Mouse (Mus musculus): Measurements from ENCODE around the gene Col2a1.

Col2a1 gene

DNA sequence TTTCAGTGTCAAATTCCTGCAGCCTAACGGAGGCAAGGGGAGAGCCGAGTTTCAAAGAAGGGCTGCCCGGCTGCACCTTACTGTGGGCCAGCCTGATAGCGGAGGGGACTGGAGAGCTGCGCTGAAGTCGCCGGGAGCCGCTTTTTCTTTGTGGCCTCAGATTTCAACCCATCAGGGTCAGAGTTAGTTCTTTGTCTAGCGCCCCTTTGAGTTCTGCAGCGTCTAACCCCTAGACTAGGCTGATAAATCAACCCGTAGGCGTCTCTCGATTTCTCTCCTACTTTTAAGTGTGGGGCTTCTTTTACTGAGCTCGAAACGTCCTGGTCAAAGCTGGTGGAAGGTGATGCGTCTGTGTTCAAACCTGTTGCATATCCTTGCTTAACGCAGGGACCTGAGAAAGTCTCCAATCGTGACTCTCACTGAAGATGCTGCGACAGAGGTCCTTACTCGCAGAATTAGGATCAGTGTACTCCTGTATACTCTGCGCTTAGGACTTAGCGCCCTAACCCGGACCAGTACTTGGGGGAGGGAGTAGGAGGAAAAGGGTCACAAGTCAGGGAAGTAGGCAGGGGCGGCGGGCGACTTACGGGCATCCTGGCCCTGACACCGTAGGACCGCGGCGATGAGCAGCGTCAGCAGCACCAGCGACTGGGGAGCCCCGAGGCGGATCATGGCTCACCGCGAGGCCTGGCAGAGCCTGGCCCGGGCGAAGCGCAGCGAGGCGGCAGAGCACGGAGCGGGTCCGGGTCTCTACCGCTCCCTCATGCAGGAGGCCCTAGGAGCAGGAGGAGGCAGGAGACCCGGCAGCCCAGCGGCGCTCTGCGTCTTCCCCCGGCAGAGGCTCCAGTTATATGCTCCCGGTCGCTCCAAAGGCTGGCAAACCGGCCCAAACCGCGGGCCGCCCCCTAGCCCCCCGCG lies at the start of gene Col2a1:
Col2a1 (minus strand) TSS at position 874 of the 918 bp plus-strand sequence.
- no peak for DNase-seq (ENCODE audit: low read depth)

DNA sequence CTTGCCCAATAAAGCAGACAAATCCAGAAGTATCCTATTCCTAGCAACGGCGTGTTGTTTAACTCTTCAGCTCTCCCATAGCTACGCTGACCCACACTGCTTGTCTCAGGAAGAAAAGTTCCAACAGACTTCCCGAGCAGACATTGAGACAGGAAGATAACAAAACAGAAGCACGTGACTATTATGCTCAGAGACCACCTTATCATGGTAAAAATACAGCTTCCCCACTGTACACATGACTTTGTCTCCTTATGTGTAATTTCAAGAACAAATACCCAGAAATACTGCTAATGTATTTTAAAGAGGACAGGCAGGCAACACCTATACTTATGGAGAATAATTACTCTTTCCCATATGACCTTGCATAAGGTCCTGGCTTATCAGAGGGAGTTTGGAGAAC lies 47.2 kb upstream of the Col2a1 start:
- no peak for DNase-seq (ENCODE audit: low read depth)

GRCm38 (mm10) chr15:98048918-98049700 lies 44.6 kb upstream of the Col2a1 start:
- DNase-seq (ENCODE audit: low read depth), result peak; percentile 82

- DNase-seq (ENCODE audit: low read depth), result no peak
These were observed 39.9 kb upstream of the Col2a1 start for GRCm38 (mm10) chr15:98044387-98044786.

DNA sequence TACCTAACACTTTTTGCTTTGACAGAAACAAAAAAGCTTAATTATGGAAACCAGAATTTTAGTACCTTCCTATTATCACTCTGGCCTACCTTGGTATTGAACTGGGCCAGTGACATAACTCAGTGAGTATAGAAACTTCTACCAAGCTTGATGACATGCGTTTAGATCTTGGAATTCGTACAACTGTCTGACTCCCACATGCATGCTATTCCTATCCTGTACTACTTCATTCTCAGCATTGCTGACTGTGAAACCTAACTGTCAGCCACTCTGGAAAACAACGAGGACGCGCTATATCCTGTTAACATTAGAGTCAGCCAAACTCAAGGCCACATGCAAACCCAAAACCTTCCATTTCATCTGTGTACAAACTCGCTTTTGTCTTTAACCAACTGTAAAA lies 39.5 kb upstream of the Col2a1 start:
- no peak for DNase-seq (ENCODE audit: low read depth)

DNA sequence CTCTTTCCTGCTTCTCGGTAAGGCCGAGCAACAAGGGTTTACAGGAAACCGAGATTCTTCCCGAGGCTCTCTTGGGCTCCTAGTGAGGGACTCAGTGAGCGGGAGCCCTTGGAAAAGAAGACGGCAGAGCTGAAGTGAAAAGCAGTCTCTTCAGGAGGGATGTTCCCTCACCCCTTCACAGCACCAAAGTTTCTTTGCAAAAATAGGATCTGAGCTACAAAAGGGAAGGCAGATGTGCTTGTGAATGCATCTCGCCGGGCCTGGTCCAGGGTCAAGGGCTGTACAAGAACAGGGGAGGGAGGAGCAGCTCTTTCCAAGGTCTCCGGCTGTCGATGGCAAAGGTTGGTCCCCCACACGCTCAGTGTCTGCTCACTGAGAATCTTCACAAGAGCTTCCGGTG lies 38.0 kb upstream of the Col2a1 start:
- DNase-seq (ENCODE audit: low read depth), result no peak

GRCm38 (mm10) chr15:98039682-98040081 lies 35.2 kb upstream of the Col2a1 start:
- no peak for DNase-seq (ENCODE audit: low read depth)

GRCm38 (mm10) chr15:98036578-98036977 lies 32.1 kb upstream of the Col2a1 start:
- no peak for DNase-seq (ENCODE audit: low read depth)

DNA sequence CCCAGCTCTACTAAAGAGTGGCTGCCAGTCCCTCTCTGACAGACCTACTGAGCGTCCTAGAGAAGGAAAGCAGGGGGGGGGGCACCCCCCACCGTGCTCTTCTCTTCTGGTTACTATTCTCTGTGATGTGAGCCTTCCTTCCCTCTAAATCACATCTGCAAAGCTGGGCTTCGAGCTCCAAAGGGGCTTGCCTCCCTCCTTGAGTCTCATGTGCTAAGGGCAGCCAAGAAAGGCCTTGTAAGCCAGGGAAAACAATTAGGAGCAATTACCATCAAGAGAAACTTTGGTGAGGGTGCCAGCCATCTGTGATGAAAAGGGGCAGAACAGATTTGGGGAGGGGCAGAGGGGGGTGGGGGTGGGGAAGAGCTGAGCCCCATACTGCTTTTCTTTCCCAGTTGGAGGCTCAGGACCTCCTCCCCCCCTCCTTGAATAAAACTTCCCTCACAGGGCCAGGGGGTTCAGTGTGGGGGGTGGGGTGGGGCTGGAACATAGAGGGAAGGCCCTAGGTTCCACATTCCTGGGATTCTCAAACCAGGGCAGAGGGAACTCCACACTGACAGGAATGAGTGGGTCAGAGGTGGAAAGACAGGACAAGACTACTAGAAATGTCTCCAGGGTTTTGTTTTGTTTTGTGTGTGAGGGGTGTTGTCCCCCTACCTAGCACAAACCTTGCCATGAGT lies 30.7 kb upstream of the Col2a1 start:
- no peak for DNase-seq (ENCODE audit: low read depth)

- DNase-seq (ENCODE audit: low read depth), result no peak
These were observed 28.8 kb upstream of the Col2a1 start for GRCm38 (mm10) chr15:98033233-98033748.

- DNase-seq (ENCODE audit: low read depth), result no peak
These were observed 25.3 kb upstream of the Col2a1 start for GRCm38 (mm10) chr15:98029798-98030197.

DNA sequence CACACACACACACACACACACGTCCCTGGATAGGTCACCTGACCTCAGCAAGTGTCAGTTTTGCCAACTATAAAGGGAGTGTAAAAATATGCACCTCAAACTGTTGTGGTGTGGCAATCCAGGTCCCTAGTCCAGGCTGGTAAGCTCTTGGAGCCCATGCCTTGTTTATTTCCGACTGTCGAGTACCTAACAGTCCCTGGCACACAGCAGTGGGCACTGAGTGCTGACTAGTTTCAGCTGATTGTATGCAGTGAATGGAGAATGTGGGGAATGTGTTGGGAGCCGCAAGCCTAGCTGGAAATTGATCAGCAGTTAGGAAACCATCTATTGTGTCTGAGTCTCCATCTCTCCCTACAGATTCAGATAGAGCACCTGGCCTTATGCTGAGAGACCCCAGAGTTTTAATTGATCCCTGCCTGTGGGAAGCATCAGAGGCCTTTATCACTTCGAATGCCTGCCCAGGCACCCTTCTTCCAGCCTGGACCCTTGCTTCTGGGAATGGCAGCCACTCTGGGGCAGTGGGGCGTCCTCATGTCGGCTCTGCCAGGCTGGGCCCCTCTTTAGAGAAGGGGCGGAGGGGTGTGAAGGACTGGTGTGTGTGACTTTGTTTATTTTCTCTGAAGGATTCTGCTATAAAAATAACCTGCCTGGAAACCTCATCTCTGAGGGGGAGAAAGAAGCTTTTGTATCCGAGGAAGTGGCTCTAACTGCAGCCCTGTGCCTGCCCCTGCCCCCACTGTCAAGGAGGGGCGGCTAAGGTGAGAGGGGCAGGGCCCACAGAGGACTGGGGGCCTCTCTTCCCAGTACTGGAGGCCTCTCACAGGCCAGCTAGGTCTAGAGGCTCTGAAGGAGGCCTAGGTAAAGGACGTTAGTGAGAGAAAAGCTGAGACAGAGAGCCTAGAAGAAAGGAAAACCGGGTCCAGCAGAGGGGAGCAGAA lies 22.7 kb upstream of the Col2a1 start:
- peak; percentile 31 for DNase-seq (ENCODE audit: low read depth)

- peak; percentile 14 for DNase-seq (ENCODE audit: low read depth)
These were observed 21.1 kb upstream of the Col2a1 start for GRCm38 (mm10) chr15:98025611-98026010.

GRCm38 (mm10) chr15:98023137-98023536 lies 18.6 kb upstream of the Col2a1 start:
- DNase-seq (ENCODE audit: low read depth), result peak; percentile 25

DNA sequence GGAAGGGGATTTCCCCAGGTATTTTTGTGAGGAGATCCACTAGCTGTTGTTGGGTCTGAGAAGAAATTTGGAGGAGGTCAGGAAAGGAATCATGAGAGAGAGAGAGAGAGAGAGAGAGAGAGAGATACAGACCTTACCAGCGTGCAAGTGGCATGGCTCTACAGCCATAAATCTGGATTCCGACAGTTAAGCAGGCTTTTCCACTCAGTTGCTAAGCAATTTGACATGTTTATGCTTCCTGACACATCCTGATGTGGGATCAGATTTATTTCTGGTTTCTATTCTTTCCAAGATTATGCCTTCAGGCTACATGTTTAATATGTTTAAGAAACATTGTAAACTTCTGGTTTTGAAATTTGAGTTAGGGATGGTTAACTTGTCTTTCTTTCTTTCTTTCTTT lies 17.4 kb upstream of the Col2a1 start:
- DNase-seq (ENCODE audit: low read depth), result peak; percentile 70

- DNase-seq (ENCODE audit: low read depth), result no peak
These were observed 14.6 kb upstream of the Col2a1 start for GRCm38 (mm10) chr15:98019047-98019446.

DNA sequence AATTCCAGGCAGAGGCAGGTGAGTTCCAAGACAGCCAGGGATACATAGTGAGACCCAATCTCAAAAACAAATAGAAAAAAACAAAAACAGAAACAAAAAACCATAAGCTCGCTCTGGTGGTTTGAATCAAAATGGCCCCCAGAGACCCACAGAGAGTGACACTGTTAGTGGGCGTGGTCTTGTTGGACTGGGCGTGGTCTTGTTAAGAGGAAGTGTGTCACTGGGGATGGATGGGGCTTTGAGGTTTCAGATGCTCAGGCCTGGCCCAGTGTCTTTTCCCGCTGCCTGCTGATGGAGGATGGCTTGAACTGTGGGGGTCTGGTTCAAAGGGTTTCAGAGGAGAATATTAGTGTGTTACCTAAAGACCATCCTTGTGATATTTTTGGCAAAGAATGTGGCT lies 13.4 kb upstream of the Col2a1 start:
- DNase-seq (ENCODE audit: low read depth), result peak; percentile 14

DNA sequence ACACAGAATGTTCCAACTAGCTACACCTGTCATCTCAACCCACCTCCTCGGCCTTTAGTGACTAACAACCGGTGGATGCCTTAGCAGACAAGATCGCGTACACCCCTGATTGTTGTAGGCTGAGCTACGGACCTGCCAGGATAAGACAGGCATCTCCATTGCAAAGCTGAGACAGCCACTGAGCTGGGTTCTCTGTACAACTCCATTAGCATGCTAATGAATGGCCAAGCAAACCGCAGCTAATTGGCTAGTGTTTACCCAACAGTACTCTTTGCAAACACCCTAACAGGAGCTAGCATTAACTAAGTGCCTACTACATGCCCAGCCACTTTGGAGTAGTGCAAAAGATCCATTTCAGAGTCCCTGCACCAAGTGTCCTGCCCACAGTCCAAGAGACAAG lies 8.3 kb upstream of the Col2a1 start:
- DNase-seq (ENCODE audit: low read depth), result no peak

GRCm38 (mm10) chr15:98005181-98005580 lies 686 bp upstream of the Col2a1 start:
- no peak for DNase-seq (ENCODE audit: low read depth)

DNA sequence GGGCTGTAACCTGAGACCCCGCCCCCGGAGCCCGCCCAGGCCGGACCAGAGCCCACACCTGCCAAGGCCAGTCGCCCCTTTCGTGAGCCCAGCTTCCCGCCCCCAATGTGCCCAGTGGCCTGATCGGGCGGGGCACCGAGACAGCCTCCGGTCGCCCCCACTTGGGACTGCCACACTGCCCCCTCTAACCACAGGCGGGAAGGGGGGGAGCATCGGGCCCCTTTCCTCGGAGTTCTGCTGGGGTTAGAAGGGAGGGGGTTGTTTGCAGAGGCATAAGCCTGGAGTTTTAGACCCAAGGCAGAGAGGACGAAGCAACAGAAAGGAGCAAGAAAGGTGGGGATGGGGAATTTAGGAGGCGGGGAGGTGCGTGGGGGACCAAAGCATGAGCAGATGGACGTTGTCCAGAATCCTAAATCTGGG lies 255 bp upstream of the Col2a1 start:
- no peak for DNase-seq (ENCODE audit: low read depth)
